Mouse (Mus musculus) neural tube, embryonic 11.5 days (tissue): Measurements from ENCODE around the gene Ccl22. TPM values are rescaled to one million over a fixed set of nuclear protein-coding genes. Genes with fewer than 3 reads are reported as not detected.

Source experiments
- ATAC-seq: fragments of 200-750 bp; cut with Nextera tagmentation; 2 replicates; pipeline ENCODE4 v1.8.0; 2017; ENCODE audit warnings: moderate number of reproducible peaks, mild to moderate bottlenecking, moderate TSS enrichment, moderate library complexity; ENCODE audit not compliant: insufficient read depth, low FRiP score, low TSS enrichment
- DNase-seq: peaks from one replicate; pipeline ENCODE4 v3.0.0-alpha.2; 2015; ENCODE audit warnings: low spot score
- H3K27ac ChIP-seq: fragments of 300-500 bp; sonication (generic); 2 replicates; pipeline ENCODE4 v1.5.1; 2014; ENCODE audit warnings: low read depth, mild to moderate bottlenecking, low read length
- H3K27me3 ChIP-seq: fragments of 300-500 bp; sonication (generic); 2 replicates; pipeline ENCODE4 v1.6.1; 2014; ENCODE audit warnings: mild to moderate bottlenecking, low read length, mixed read lengths; ENCODE audit not compliant: control insufficient read depth, insufficient read depth
- H3K36me3 ChIP-seq: fragments of 300-500 bp; sonication (generic); 2 replicates; pipeline ENCODE4 v1.6.1; 2014; ENCODE audit warnings: mild to moderate bottlenecking, low read length, moderate library complexity, mixed read lengths; ENCODE audit not compliant: control insufficient read depth, insufficient read depth
- H3K4me1 ChIP-seq: fragments of 300-500 bp; sonication (generic); 2 replicates; pipeline ENCODE4 v1.6.1; 2014; ENCODE audit warnings: low read length, mixed read lengths; ENCODE audit not compliant: control insufficient read depth, insufficient read depth
- H3K4me2 ChIP-seq: fragments of 300-500 bp; sonication (generic); 2 replicates; pipeline ENCODE4 v1.6.1; 2014; ENCODE audit warnings: low read depth, mild to moderate bottlenecking, moderate library complexity
- H3K4me3 ChIP-seq: fragments of 300-500 bp; sonication (generic); 2 replicates; pipeline ENCODE4 v1.5.1; 2014; ENCODE audit warnings: low read depth, low read length
- H3K9ac ChIP-seq: fragments of 300-500 bp; sonication (generic); 2 replicates; pipeline ENCODE4 v1.6.1; 2014; ENCODE audit warnings: mild to moderate bottlenecking, low read length
- H3K9me3 ChIP-seq: fragments of 300-500 bp; sonication (generic); 2 replicates; pipeline ENCODE4 v1.6.1; 2016; ENCODE audit warnings: low read length; ENCODE audit not compliant: control insufficient read depth
- WGBS: fragments of 180-500 bp; shearing (Covaris S2); extraction: QIAGEN DNeasy Blood & Tissue Kit; methylation state at CpG from one replicate; pipeline ENCODE4 v1.1.7; 2014; 5-methylcytosine and 5-hydroxymethylcytosine counted together
- polyA plus RNA-seq: library from polyadenylated mRNA; unstranded; fragments of >200 nt; fragmentation: Nextera tagmentation; extraction: Ambion mirVana; gene quantifications from 2 replicates; pipeline ENCODE4 v1.2.1, GENCODE M21; 2014

Gene Ccl22
- polyA plus RNA-seq, 1 experiment from 2014 or later: not detected

- H3K36me3 ChIP-seq: no peaks in the 10 kb centered on the region
- ATAC-seq: peak; percentile 89
- WGBS: under 1% methylated on average over 35 of the region's 35 CpGs
- no peak overlapping the region for H3K27ac ChIP-seq
- H3K4me2 ChIP-seq: peak overlapping the region; percentile 32
- peak overlapping the region; percentile 26 for H3K9ac ChIP-seq
- no peaks in the 10 kb centered on the region for H3K4me1 ChIP-seq
- peak; percentile 99 for DNase-seq
- no peaks in the 10 kb centered on the region for H3K9me3 ChIP-seq
- H3K4me3 ChIP-seq: peak overlapping the region; percentile 42
- H3K27me3 ChIP-seq: no peaks in the 10 kb centered on the region
Observed at GRCm38 (mm10) chr8:94703972-94704668, 41.3 kb upstream of the Ccl22 start.

DNA sequence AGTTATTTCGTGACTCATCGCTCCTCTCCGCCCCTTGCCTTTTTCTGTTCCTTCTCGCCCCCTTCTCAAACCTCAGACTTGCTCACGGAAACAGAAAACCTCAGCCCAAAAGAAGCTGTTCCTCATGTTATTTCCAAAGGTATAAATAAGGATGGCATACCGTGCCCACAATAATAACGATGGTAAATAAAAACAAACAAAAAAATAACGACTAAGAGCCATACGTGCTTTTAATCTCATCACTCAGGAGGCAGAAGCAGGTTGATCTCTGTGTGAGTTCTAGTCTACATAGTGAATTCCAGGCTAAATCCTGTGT is 40.8 kb upstream of the Ccl22 start:
- DNase-seq: no peak
- peak overlapping the region; percentile 32 for H3K4me3 ChIP-seq
- WGBS: 19% methylated on average over 9 of the region's 9 CpGs
- no peaks in the 10 kb centered on the region for H3K9me3 ChIP-seq
- H3K36me3 ChIP-seq: no peaks in the 10 kb centered on the region
- peak overlapping the region; percentile 32 for H3K4me2 ChIP-seq
- H3K27ac ChIP-seq: no peak overlapping the region
- H3K27me3 ChIP-seq: no peaks in the 10 kb centered on the region
- peak overlapping the region; percentile 26 for H3K9ac ChIP-seq
- H3K4me1 ChIP-seq: no peaks in the 10 kb centered on the region
- ATAC-seq: no peak

- H3K4me2 ChIP-seq: no peak overlapping the region
- H3K27me3 ChIP-seq: no peaks in the 10 kb centered on the region
- no peak overlapping the region for H3K4me3 ChIP-seq
- H3K27ac ChIP-seq: no peak overlapping the region
- WGBS: 84% methylated on average over 10 of the region's 10 CpGs
- DNase-seq: no peak
- no peaks in the 10 kb centered on the region for H3K9me3 ChIP-seq
- H3K4me1 ChIP-seq: no peaks in the 10 kb centered on the region
- H3K9ac ChIP-seq: no peak overlapping the region
- H3K36me3 ChIP-seq: no peaks in the 10 kb centered on the region
- no peak for ATAC-seq
Observed at GRCm38 (mm10) chr8:94705581-94706245, 39.7 kb upstream of the Ccl22 start.

- WGBS: 82% methylated on average over 9 of the region's 9 CpGs
Observed at GRCm38 (mm10) chr8:94706732-94707395, 38.5 kb upstream of the Ccl22 start.

GRCm38 (mm10) chr8:94710336-94710735 is 35.1 kb upstream of the Ccl22 start:
- Histone ChIP-seq H3K9ac (no peak overlapping the region), H3K4me2 (no peak overlapping the region), H3K4me1 (no peaks in the 10 kb centered on the region), H3K27ac (no peak overlapping the region), H3K4me3 (no peak overlapping the region), H3K36me3 (no peaks in the 10 kb centered on the region), H3K9me3 (no peaks in the 10 kb centered on the region), H3K27me3 (no peaks in the 10 kb centered on the region)
- ATAC-seq (no peak), DNase-seq (no peak)
- 60% methylated on average over 8 of the region's 8 CpGs for WGBS

More at GRCm38 (mm10) chr8:94706732-94707395, 38.5 kb upstream of the Ccl22 start:
- ATAC-seq (no peak), DNase-seq (no peak)
- no peak overlapping the region for H3K4me2 ChIP-seq
- H3K4me1 ChIP-seq: no peaks in the 10 kb centered on the region
- H3K36me3 ChIP-seq: no peaks in the 10 kb centered on the region
- no peaks in the 10 kb centered on the region for H3K9me3 ChIP-seq
- H3K27ac ChIP-seq: no peak overlapping the region
- H3K27me3 ChIP-seq: no peaks in the 10 kb centered on the region
- H3K9ac ChIP-seq: no peak overlapping the region
- H3K4me3 ChIP-seq: no peak overlapping the region

DNA sequence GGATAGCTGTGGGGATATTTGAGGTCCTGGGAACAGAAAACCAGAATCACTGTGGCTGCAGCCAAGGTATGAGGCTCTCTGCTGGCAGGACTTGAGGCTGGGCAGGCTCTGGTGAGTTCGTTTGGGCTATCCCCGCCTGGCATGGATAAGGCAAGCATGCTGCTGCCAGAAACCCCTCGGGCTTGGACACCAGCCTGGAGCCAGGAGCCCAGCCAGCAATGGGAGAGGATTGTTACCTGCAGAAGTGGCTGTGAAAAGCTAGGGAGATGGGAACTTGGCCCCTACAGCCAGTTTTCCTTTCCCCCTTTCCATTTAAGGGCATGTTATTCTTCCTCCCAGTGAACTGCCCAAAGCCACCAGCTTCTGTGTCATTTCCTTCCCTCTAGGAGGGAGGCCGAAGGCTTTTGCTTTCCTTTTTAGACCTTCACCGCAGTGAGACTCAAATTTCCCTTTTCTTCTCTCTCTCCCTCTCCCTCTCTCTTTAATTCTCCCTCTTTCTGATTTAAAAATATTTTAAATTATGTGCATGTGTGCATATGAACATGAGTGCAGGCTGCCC is 34.2 kb upstream of the Ccl22 start:
- Histone ChIP-seq H3K27ac (no peak overlapping the region), H3K36me3 (no peaks in the 10 kb centered on the region), H3K4me1 (no peaks in the 10 kb centered on the region), H3K4me2 (no peak overlapping the region), H3K9ac (no peak overlapping the region), H3K9me3 (no peaks in the 10 kb centered on the region), H3K27me3 (no peaks in the 10 kb centered on the region), H3K4me3 (no peak overlapping the region)
- DNase-seq (no peak), ATAC-seq (no peak)
- WGBS: 54% methylated on average over 5 of the region's 5 CpGs

DNA sequence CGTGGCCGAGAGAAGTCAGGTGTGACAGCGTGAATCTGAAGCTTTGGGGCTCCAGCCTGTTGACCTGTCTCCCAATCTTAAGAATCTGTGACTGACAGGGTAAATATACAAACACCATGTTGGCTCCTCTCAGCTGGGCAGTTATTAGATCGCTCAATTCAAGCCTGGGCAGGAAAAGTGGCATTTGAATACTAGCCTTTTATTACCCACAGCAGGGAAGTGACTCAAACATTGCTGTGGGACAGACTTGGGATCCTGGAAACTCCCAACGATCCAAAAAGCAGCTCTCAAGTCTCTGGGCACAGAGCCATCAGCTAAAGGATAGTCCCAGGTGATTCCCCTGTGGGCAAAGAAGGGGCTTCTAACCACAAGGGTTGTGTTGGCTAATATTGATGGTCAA is 30.8 kb upstream of the Ccl22 start:
- DNase-seq: no peak
- ATAC-seq: no peak
- Histone ChIP-seq H3K9me3 (no peaks in the 10 kb centered on the region), H3K27ac (no peak overlapping the region), H3K4me2 (no peak overlapping the region), H3K27me3 (no peaks in the 10 kb centered on the region), H3K4me3 (no peak overlapping the region), H3K4me1 (no peaks in the 10 kb centered on the region), H3K36me3 (no peaks in the 10 kb centered on the region), H3K9ac (no peak overlapping the region)
- 66% methylated on average over 5 of the region's 5 CpGs for WGBS

- H3K27me3 ChIP-seq: no peaks in the 10 kb centered on the region
- ATAC-seq (no peak), DNase-seq (no peak)
- no peak overlapping the region for H3K4me2 ChIP-seq
- no peak overlapping the region for H3K4me3 ChIP-seq
- H3K4me1 ChIP-seq: no peaks in the 10 kb centered on the region
- H3K9ac ChIP-seq: no peak overlapping the region
- 94% methylated on average over 3 of the region's 3 CpGs for WGBS
- H3K36me3 ChIP-seq: no peaks in the 10 kb centered on the region
- no peak overlapping the region for H3K27ac ChIP-seq
- no peaks in the 10 kb centered on the region for H3K9me3 ChIP-seq
Observed at GRCm38 (mm10) chr8:94715871-94716270, 29.5 kb upstream of the Ccl22 start.
